Mouse (Mus musculus) intestine, postnatal 0 days (tissue): Measurements from ENCODE around the gene Grasp. TPM values are rescaled to one million over a fixed set of nuclear protein-coding genes. Genes with fewer than 3 reads are reported as not detected.

Experiments used
- ATAC-seq: fragments of 200-750 bp; cut with Nextera tagmentation; 2 replicates; pipeline ENCODE4 v1.8.0; 2017; ENCODE audit warnings: mild to moderate bottlenecking, moderate TSS enrichment, moderate library complexity
- H3K27ac ChIP-seq: fragments of 300-500 bp; sonication (generic); 2 replicates; pipeline ENCODE4 v1.5.1; 2014; ENCODE audit warnings: mild to moderate bottlenecking, low read depth, low read length, moderate library complexity
- H3K27me3 ChIP-seq: fragments of 300-500 bp; sonication (generic); replicated peaks from 2 replicates; pipeline ENCODE4 v1.6.1; 2014; ENCODE audit warnings: low read length, mixed read lengths; ENCODE audit not compliant: control insufficient read depth, insufficient read depth
- H3K36me3 ChIP-seq: fragments of 300-500 bp; sonication (generic); 2 replicates; pipeline ENCODE4 v1.6.1; 2014; ENCODE audit warnings: mild to moderate bottlenecking, moderate library complexity; ENCODE audit not compliant: control insufficient read depth, insufficient read depth
- H3K4me1 ChIP-seq: fragments of 300-500 bp; sonication (generic); replicated peaks from 2 replicates; pipeline ENCODE4 v1.6.1; 2014; ENCODE audit warnings: antibody characterized with exemption, low read length, mixed read lengths; ENCODE audit not compliant: control insufficient read depth, insufficient read depth
- H3K4me2 ChIP-seq: fragments of 300-500 bp; sonication (generic); replicated peaks from 2 replicates; pipeline ENCODE4 v1.6.1; 2014; ENCODE audit warnings: low read depth, mild to moderate bottlenecking, moderate library complexity
- H3K4me3 ChIP-seq: fragments of 300-500 bp; sonication (generic); 2 replicates; pipeline ENCODE4 v1.5.1; 2014; ENCODE audit warnings: low read depth, low read length
- H3K9ac ChIP-seq: fragments of 300-500 bp; sonication (generic); 2 replicates; pipeline ENCODE4 v1.6.1; 2014; ENCODE audit warnings: mild to moderate bottlenecking, low read depth, low read length
- H3K9me3 ChIP-seq: fragments of 300-500 bp; sonication (generic); 2 replicates; pipeline ENCODE4 v1.6.1; 2016; ENCODE audit warnings: mixed run types; ENCODE audit not compliant: control insufficient read depth
- CTCF ChIP-seq: sonication (generic); IDR thresholded peaks from 2 replicates; pipeline ENCODE4 v1.5.1; 2016; ENCODE audit warnings: low read depth, mild to moderate bottlenecking, control low read depth, antibody characterized with exemption, moderate library complexity
- WGBS: fragments of 180-500 bp; shearing (Covaris S2); extraction: QIAGEN DNeasy Blood & Tissue Kit; methylation state at CpG from one replicate; pipeline ENCODE4 v1.1.7; 2014; 5-methylcytosine and 5-hydroxymethylcytosine counted together
- polyA plus RNA-seq: library from polyadenylated mRNA; unstranded; fragments of >200 nt; fragmentation: Nextera tagmentation; extraction: Ambion mirVana; gene quantifications from 2 replicates; pipeline ENCODE4 v1.2.1, GENCODE M21; 2015

Gene Grasp
- polyA plus RNA-seq, 1 experiment from 2014 or later, result 2.0 TPM

DNA sequence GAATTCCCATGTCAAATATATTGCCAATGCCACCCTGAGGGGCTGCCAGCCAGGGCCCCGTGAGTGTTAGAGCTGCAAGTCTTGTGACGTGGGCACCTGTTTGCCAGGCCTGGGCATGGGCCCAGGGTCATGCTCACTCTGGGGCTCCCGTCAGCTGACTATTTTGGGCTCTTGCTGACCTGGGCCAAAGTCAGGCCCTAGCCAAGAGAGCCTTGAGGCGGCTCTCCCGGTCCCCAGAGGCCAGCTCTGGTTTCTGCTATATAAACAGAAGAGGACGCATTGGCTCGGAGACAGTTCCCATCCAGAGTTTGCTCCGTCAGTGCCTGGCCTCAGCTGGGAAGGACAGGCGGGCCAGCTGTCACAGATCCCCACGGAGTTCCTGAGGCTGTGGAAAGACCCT is 36.4 kb downstream of the Grasp start:
- no peak for ATAC-seq
- WGBS, result 51% methylated on average over 10 of the region's 10 CpGs
- no peaks in the 10 kb centered on the region for H3K27me3 ChIP-seq
- H3K9me3 ChIP-seq, result no peaks in the 10 kb centered on the region
- H3K4me1 ChIP-seq, result no peaks in the 10 kb centered on the region; the same call in 1 of the 2 replicates
- no peak for TF ChIP-seq CTCF
- no peaks in the 10 kb centered on the region for H3K36me3 ChIP-seq
- no peak overlapping the region for H3K4me2 ChIP-seq
- H3K27ac ChIP-seq, result peak overlapping the region; percentile 24; the same call in 1 of the 2 replicates
- no peak overlapping the region for H3K4me3 ChIP-seq
- H3K9ac ChIP-seq, result no peak overlapping the region

DNA sequence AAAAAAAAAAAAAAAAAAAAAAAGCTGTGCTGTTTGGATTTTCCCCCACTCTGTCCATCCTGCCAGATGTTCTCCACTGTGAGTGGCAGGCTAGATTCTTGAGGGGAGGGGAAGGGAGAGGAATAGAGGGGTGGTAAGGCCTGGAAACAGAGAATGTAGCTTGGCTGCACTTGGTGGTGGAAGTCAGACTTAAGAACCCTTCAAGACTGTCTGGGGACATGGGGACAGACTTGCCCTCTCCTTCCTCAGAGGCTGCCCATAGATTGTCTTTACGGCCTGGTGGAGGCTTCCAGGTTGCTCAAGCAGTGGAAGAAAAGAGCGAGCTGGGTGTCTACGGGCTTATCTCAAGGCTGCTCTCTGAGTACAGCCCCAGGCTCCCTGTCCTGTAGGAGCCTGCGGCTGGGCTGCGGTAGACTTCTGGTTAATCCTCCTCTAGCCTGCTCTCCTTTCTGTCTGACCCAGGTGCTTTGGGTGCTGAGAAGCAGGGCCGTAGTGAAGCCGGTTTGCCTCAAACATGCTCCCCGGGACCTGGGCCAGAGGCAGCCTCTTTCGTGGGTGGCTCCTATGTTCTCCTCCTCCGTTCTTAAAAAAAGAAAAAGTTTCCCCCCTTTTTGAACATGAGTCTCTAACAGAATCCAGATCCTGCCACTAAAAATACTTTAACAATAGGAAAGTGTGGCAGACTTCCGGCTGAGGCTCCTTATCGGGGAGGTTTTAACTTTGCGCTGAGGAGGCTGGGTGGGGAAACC is 37.1 kb downstream of the Grasp start:
- no peak for ATAC-seq
- Histone ChIP-seq H3K4me1 (no peaks in the 10 kb centered on the region; the same call in 1 of the 2 replicates), H3K36me3 (no peaks in the 10 kb centered on the region), H3K27ac (peak overlapping the region; percentile 24), H3K27me3 (no peaks in the 10 kb centered on the region), H3K9ac (no peak overlapping the region), H3K4me2 (no peak overlapping the region; the same call in 1 of the 2 replicates), H3K4me3 (no peak overlapping the region), H3K9me3 (no peaks in the 10 kb centered on the region)
- WGBS, result 45% methylated on average over 13 of the region's 13 CpGs
- TF ChIP-seq CTCF, result no peak

- H3K27me3 ChIP-seq, result 0 out of 2 replicates have a peak, but pooled peaks cover 3% of the 10 kb centered on the region
- no peaks in the 10 kb centered on the region for H3K36me3 ChIP-seq
- 57% methylated on average over 5 of the region's 5 CpGs for WGBS
- no peak overlapping the region for H3K9ac ChIP-seq
- no peak overlapping the region for H3K27ac ChIP-seq
- H3K9me3 ChIP-seq, result no peaks in the 10 kb centered on the region
- H3K4me1 ChIP-seq, result no peaks in the 10 kb centered on the region; the same call in 1 of the 2 replicates
- H3K4me2 ChIP-seq, result no peak overlapping the region
- ATAC-seq, result no peak
- no peak for TF ChIP-seq CTCF
- no peak overlapping the region for H3K4me3 ChIP-seq
Measured at GRCm38 (mm10) chr15:101262502-101262901, 38.5 kb downstream of the Grasp start.

- WGBS, result 3% methylated on average over 55 of the region's 57 CpGs
- Histone ChIP-seq H3K9me3 (no peaks in the 10 kb centered on the region), H3K4me1 (no peaks in the 10 kb centered on the region), H3K27me3 (0 out of 2 replicates have a peak, but pooled peaks cover 9% of the 10 kb centered on the region), H3K36me3 (0 out of 2 replicates have a peak, but pooled peaks cover 4% of the 10 kb centered on the region), H3K9ac (peak overlapping the region; percentile 35), H3K4me2 (peak overlapping the region; percentile 89), H3K27ac (peak overlapping the region; percentile 10; the same call in 1 of the 2 replicates), H3K4me3 (peak overlapping the region; percentile 57)
- ATAC-seq, result peak; percentile 79
- peak; percentile 49 for TF ChIP-seq CTCF
Measured at GRCm38 (mm10) chr15:101266132-101266963, 42.4 kb downstream of the Grasp start.

DNA sequence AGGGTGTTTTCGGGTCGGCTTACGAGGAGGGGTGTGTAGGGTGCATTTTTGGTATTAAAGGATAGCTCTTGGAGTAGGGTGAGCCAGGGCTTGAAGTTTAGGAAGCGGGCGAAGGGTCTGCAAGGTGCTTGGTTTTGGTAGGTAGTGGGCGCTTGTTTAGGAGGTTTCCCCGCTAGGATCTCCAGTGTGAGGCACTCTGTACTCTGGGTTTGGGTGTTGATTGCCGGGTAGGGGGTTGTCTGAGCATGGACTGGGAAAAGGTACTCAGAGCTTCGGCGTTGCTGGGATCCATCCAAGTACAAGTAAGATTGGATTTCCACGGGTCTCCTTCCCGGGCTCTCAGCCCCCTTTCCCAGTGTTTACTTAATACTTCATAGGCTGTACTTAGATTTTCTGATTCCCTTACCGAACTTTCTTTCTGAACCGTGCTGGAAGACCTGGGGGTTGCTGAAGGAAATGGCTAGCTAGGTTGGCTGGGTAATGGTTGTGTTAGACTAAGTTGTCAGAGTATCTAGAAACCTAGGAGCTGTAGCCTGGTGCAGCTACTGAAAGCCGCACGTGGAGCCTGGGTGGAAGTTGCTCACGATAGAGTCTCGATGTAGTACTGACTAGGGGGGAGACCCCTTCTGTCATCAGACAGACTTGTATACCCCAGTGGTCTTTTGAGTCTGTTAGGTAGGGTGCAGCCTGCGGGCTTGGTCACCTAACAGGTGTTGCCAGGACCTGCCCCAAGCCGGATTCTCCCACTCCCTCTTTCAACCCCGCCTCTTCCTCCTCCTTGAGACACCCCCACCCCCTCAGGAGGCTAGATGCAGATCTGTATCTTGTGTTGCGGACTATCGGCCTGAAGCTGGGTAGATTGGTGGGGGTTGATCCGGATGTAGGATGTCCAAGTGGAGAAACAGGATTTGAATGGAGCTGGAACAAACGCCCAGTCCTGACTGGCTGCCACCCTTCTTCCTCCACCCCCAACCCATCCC is 43.4 kb downstream of the Grasp start:
- H3K4me3 ChIP-seq, result peak overlapping the region; percentile 57
- H3K36me3 ChIP-seq, result peaks cover 4% of the 10 kb centered on the region; the same call in 1 of the 2 replicates
- H3K9ac ChIP-seq, result peak overlapping the region; percentile 35
- TF ChIP-seq CTCF, result no peak
- no peaks in the 10 kb centered on the region for H3K9me3 ChIP-seq
- H3K4me2 ChIP-seq, result peak overlapping the region; percentile 89
- H3K27ac ChIP-seq, result no peak overlapping the region
- 0 out of 2 replicates have a peak, but pooled peaks cover 9% of the 10 kb centered on the region for H3K27me3 ChIP-seq
- H3K4me1 ChIP-seq, result no peaks in the 10 kb centered on the region
- no peak for ATAC-seq
- WGBS, result 3% methylated on average over 25 of the region's 25 CpGs
